Mouse (Mus musculus): ENCODE results near the gene Gpr137.

The Gpr137 gene

GRCm38 (mm10) chr19:6941372-6942248 is 670 bp downstream of the Gpr137 start, which contains the start of gene Bad:
Gene Bad (plus strand): TSS chr19:6941861.
- peak; percentile 96 for DNase-seq (ENCODE audit: extremely low spot score)

- DNase-seq (ENCODE audit: extremely low spot score) = no peak
Observed at GRCm38 (mm10) chr19:6940396-6941351, 1.6 kb downstream of the Gpr137 start.

GRCm38 (mm10) chr19:6939106-6940002 is 2.9 kb downstream of the Gpr137 start:
- no peak for DNase-seq (ENCODE audit: extremely low spot score)

GRCm38 (mm10) chr19:6937541-6938465 is 4.5 kb downstream of the Gpr137 start:
- DNase-seq (ENCODE audit: extremely low spot score) = no peak

GRCm38 (mm10) chr19:6936299-6936698 is 6.0 kb downstream of the Gpr137 start:
- DNase-seq (ENCODE audit: extremely low spot score) = no peak

GRCm38 (mm10) chr19:6934195-6934977 is 7.9 kb downstream of the Gpr137 start, which contains the start of gene Kcnk4:
Gene Kcnk4 (minus strand): TSS chr19:6934515.
- DNase-seq (ENCODE audit: extremely low spot score) = no peak

- no peak for DNase-seq (ENCODE audit: extremely low spot score)
Observed at GRCm38 (mm10) chr19:6933436-6934194, 8.7 kb downstream of the Gpr137 start.

GRCm38 (mm10) chr19:6933102-6933435 is 9.2 kb downstream of the Gpr137 start:
- DNase-seq (ENCODE audit: extremely low spot score) = no peak

- DNase-seq (ENCODE audit: extremely low spot score) = no peak
Observed at GRCm38 (mm10) chr19:6932018-6932417, 10.3 kb downstream of the Gpr137 start.

- DNase-seq (ENCODE audit: extremely low spot score) = no peak
Observed at GRCm38 (mm10) chr19:6931002-6931401, 11.3 kb downstream of the Gpr137 start.

GRCm38 (mm10) chr19:6928080-6928479 is 14.2 kb downstream of the Gpr137 start:
- no peak for DNase-seq (ENCODE audit: extremely low spot score)

- DNase-seq (ENCODE audit: extremely low spot score) = peak; percentile 55
Observed at GRCm38 (mm10) chr19:6926559-6927255, 15.6 kb downstream of the Gpr137 start.

- DNase-seq (ENCODE audit: extremely low spot score) = no peak
Observed at GRCm38 (mm10) chr19:6925611-6926329, 16.5 kb downstream of the Gpr137 start.

GRCm38 (mm10) chr19:6925307-6925573 is 17.0 kb downstream of the Gpr137 start, which contains the start of gene Catsperz:
Gene Catsperz (minus strand): TSS chr19:6925380.
- no peak for DNase-seq (ENCODE audit: extremely low spot score)

GRCm38 (mm10) chr19:6924461-6925306 is 17.6 kb downstream of the Gpr137 start:
- peak; percentile 83 for DNase-seq (ENCODE audit: extremely low spot score)

GRCm38 (mm10) chr19:6922901-6923735 is 19.2 kb downstream of the Gpr137 start:
- no peak for DNase-seq (ENCODE audit: extremely low spot score)

Data from embryo, embryonic 9.5 days (tissue).